27 mouse cellular contexts compared by ENCODE assay signal in genomic region chr2:118824396-118824795, GRCm38 (mm10). TPM values are rescaled to one million over a fixed set of nuclear protein-coding genes. Genes with fewer than 3 reads are reported as not detected.
A peak's percentile ranks its signal among the peaks of the same experiment; 100 is the strongest.
DNase-seq lines count a peak whose midpoint lies in the region.
"Had no signal": no experiment of that assay in that cellular context is flagged by ENCODE, and none has a peak within 500 bp of the region (broad histone marks: within the 10 kb centered on the region; RNA-seq: fewer than 3 reads in every experiment).

No protein-coding gene starts in this region.

- no peaks in the 10 kb centered on the region for H3K4me1 ChIP-seq in heart, embryonic 10.5 days
- H3K4me1 ChIP-seq: embryonic facial prominence, embryonic 13.5 days; forebrain, embryonic 10.5 days; forebrain, embryonic 12.5 days had no signal

- 97% methylated on average over 4 of the region's 4 CpGs for WGBS in heart, embryonic 10.5 days

- peak; percentile 10 for DNase-seq in gastrocnemius, adult 18-20 months (ENCODE audit: low spot score)
- DNase-seq in gastrocnemius, adult 8-10 months (ENCODE audit: low spot score in 2 of 2) = no peak
- DNase-seq in heart, embryonic 10.5 days (ENCODE audit: low spot score) = peak; percentile 19
- DNase-seq in heart, adult 9 months (ENCODE audit: low spot score in 2 of 2) = no peak
- no peak for DNase-seq in embryo, embryonic 11 days
- DNase-seq: adrenal gland, adult 2 months; adrenal gland, postnatal 10 days; adrenal gland, postnatal 25 days; cerebellum, adult 11 months; cerebellum, adult 18-20 months; cerebellum, adult 8-10 months; cerebellum, adult 9-11 months; cerebellum, postnatal 14 days; cerebellum, postnatal 36 days had no signal

- H3K27me3 ChIP-seq in heart, embryonic 10.5 days (ENCODE audit: insufficient read depth, poor library complexity, severe bottlenecking) = no peaks in the 10 kb centered on the region
- H3K27me3 ChIP-seq: embryonic facial prominence, embryonic 13.5 days; forebrain, embryonic 12.5 days had no signal

- no peak overlapping the region for H3K4me3 ChIP-seq in heart, embryonic 10.5 days
- H3K4me3 ChIP-seq: embryonic facial prominence, embryonic 13.5 days; forebrain, embryonic 10.5 days; forebrain, embryonic 12.5 days had no signal

- no peak overlapping the region for H3K27ac ChIP-seq in heart, embryonic 10.5 days
- H3K27ac ChIP-seq: embryonic facial prominence, embryonic 13.5 days; forebrain, embryonic 10.5 days; forebrain, embryonic 12.5 days had no signal

- H3K36me3 ChIP-seq in heart, embryonic 10.5 days = peaks cover 81% of the 10 kb centered on the region

- H3K9me3 ChIP-seq in heart, embryonic 10.5 days = no peaks in the 10 kb centered on the region
- H3K9me3 ChIP-seq: forebrain, embryonic 12.5 days had no signal

RNA-seq across cellular contexts. Expression of gene Knstrn, which starts 10.6 kb away (rescaled TPM):
- under 1 TPM; 0.07 to 0.55 TPM for total RNA-seq in gastrocnemius, adult 18-20 months (2021)
- total RNA-seq in gastrocnemius, adult 8-10 months (2022) = under 1 TPM; 0.10 to 0.54 (median 0.44) TPM
- polyA plus RNA-seq in heart, embryonic 10.5 days (2016; fragmentation: Nextera tagmentation; extraction: Ambion mirVana) = 113 and 127 TPM in 2 replicates

RNA-seq across cellular contexts. Expression of gene Ivd, which starts 37.4 kb away (rescaled TPM):
- total RNA-seq in gastrocnemius, adult 18-20 months (2021) = 100 to 1,000 TPM; 122 to 164 TPM
- 100 to 1,000 TPM; 121 to 159 (median 140) TPM for total RNA-seq in gastrocnemius, adult 8-10 months (2022)
- polyA plus RNA-seq in heart, embryonic 10.5 days (2016; fragmentation: Nextera tagmentation; extraction: Ambion mirVana) = 67.2 and 82.4 TPM in 2 replicates

RNA-seq across cellular contexts. Expression of gene Disp2, which starts 44.9 kb away (rescaled TPM):
- under 1 TPM in 1 of 2 experiments, not detected in 1; 0.02 TPM for total RNA-seq in gastrocnemius, adult 18-20 months (2021)
- under 1 TPM in 2 of 4 experiments, not detected in 2; 0.10 to 0.11 TPM for total RNA-seq in gastrocnemius, adult 8-10 months (2022)
- polyA plus RNA-seq in heart, embryonic 10.5 days (2016; fragmentation: Nextera tagmentation; extraction: Ambion mirVana) = 0.20 and 0.23 TPM in 2 replicates
- total RNA-seq: common myeloid progenitor, adult 5-6 weeks had no signal

RNA-seq across cellular contexts. Expression of gene Phgr1, which starts 51.8 kb away (rescaled TPM):
- total RNA-seq in gastrocnemius, adult 18-20 months (2021) = not detected
- not detected for total RNA-seq in gastrocnemius, adult 8-10 months (2022)
- polyA plus RNA-seq in heart, embryonic 10.5 days (2016; fragmentation: Nextera tagmentation; extraction: Ambion mirVana) = not detected in 2 replicates
- total RNA-seq: adrenal gland, adult 2 months; adrenal gland, postnatal 10 days; adrenal gland, postnatal 25 days; adrenal gland, postnatal 4 days; common myeloid progenitor, adult 5-6 weeks; ES-E14; MEL had no signal
- polyA plus RNA-seq: adrenal gland, adult 2 months; brain, embryonic 14.5 days; C2C12; embryonic facial prominence, embryonic 11.5 days; embryonic facial prominence, embryonic 13.5 days; forebrain, embryonic 10.5 days; forebrain, embryonic 12.5 days; forebrain, embryonic 14.5 days; forebrain, embryonic 16.5 days; frontal cortex, adult 2 months had no signal

Comparison
In these comparisons a context has a peak if more than half of its experiments do, and no peak if none do; other contexts are left out.
1. DNase-seq: peak in gastrocnemius, adult 18-20 months (single experiment) and heart, embryonic 10.5 days (single experiment); none in gastrocnemius, adult 8-10 months (0 of 2), heart, adult 9 months (0 of 2) and embryo, embryonic 11 days (single experiment).